Mouse (Mus musculus) thymus, postnatal 25 days (tissue): ENCODE measurements around the gene Npr3.

Experiments
- DNase-seq: peaks from one replicate; pipeline ENCODE4 v3.0.0; 2022

Gene Npr3

GRCm38 (mm10) chr15:11906571-11907531 is at the start of gene Npr3:
Gene Npr3 (minus strand): TSS chr15:11907287.
- no peak for DNase-seq

- no peak for DNase-seq
Measured at GRCm38 (mm10) chr15:11956129-11956528, 49.0 kb upstream of the Npr3 start.

DNA sequence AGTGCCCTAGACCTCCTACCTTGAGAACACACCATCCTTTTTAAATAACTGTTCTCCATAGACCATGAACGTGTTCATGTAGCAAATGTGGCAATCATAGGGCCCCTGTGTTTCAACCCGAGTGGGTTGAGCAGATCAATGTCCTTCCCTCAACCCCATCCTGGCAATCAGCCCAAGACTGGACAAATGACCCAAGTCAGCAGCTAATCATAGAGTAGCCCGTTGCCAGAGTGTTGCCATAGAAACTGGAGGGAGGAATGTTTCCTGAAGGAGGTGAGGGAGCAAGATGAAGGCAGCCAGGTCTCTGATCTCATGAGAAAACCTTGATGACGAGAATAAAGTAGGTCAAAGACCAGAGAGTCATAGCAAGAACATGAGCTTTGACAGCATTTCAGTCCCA is 47.1 kb upstream of the Npr3 start:
- no peak for DNase-seq

DNA sequence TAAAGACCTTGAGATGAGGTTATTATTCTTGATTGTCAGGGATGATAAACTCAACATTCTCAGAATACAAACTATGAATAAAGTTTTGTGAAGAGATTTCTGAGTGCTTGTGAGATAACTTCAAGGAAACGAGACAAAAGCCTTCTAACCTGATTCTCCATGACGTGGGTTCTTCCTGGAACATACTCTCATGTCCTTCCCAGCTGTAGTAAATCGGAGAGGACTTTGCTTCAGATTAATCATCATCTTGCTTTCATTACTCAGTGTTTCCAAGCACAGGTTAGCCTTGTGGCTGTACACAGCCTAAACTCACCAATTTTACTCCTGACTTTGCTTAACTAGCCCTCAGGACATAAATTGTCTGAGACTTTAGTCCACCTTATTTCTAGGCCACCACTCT is 45.1 kb upstream of the Npr3 start:
- no peak for DNase-seq

DNA sequence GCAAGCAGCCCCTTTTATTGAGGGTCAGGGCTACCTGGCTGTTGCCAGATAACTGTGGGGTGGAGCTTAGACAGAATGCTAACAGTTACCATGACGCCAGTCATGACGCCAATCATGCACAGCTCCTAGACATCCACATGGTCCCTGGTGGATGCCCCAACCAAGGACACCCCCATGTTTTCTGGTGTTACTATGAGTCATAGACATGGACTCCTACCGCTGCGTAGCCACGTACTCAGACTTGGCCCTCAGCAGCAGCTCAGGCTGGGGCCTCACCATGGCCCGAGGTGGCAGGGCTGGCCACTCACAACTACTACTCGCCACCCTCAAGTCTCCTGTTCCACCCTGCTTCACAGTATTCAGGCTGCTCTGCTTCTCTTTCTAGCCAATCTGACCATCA is 44.1 kb upstream of the Npr3 start:
- DNase-seq = no peak

DNA sequence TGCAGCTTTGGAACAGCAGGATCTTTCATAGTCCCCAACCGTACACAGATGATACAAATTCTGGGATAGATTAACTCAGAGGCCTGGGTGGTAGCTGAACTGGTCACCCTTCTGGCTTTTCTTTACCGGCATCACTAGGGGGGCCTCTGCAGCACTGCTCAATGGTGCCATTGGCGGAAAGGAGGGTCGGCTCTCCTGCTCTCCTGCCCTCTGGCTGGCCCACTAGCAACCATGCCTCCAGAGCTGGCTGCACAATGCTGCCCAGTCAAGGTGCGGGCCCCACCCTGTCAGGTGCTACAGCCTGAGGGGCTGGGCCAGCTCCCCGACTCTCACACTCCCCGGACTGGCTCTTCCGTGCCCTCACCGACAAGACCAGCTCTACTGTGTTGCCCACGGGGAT is 43.1 kb upstream of the Npr3 start:
- no peak for DNase-seq

GRCm38 (mm10) chr15:11949490-11949889 is 42.4 kb upstream of the Npr3 start:
- DNase-seq = no peak

- no peak for DNase-seq
Measured at GRCm38 (mm10) chr15:11940855-11941254, 33.8 kb upstream of the Npr3 start.

GRCm38 (mm10) chr15:11927742-11928141 is 20.7 kb upstream of the Npr3 start:
- no peak for DNase-seq

DNA sequence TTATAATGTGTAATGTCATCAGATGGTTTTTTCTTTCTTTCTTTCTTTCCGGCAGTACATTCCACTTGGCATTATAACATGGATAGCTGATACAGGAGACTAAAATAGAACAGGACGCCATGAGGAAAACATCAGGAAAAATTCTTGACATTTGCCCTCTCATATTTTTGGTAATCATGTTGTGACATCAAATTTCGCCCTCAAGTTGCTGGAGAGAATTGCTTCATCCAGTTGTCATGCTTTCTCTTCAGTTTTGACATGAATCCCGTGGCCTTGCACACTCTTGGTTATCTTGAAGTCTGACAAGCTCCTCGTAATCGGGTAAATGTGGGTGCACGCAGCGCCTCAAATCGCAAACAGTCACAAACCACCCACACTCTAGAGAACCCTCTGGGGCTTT is 7.0 kb upstream of the Npr3 start:
- no peak for DNase-seq

DNA sequence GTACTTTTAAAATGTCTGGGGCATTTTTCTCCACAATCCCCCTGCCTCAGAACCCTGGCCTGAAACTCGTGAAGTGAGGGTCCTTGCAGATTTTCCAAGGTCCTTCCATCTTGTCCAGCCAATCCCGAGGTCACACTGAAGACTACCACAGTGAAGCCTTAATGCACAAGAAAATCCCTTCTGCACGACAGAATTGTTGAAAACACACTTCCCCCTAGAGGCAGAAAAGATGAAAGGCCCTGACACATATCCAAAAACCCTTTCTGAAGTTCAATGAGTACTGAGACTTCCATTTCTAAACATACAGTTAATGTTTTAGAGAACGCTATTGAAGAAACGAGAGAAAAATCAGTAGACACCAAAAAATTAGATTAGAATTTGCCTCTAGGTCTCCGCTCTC is 2.8 kb upstream of the Npr3 start:
- no peak for DNase-seq

- DNase-seq = no peak
Measured at GRCm38 (mm10) chr15:11908166-11908565, 1.1 kb upstream of the Npr3 start.

- DNase-seq = no peak
Measured at GRCm38 (mm10) chr15:11906021-11906570, 991 bp downstream of the Npr3 start.

DNA sequence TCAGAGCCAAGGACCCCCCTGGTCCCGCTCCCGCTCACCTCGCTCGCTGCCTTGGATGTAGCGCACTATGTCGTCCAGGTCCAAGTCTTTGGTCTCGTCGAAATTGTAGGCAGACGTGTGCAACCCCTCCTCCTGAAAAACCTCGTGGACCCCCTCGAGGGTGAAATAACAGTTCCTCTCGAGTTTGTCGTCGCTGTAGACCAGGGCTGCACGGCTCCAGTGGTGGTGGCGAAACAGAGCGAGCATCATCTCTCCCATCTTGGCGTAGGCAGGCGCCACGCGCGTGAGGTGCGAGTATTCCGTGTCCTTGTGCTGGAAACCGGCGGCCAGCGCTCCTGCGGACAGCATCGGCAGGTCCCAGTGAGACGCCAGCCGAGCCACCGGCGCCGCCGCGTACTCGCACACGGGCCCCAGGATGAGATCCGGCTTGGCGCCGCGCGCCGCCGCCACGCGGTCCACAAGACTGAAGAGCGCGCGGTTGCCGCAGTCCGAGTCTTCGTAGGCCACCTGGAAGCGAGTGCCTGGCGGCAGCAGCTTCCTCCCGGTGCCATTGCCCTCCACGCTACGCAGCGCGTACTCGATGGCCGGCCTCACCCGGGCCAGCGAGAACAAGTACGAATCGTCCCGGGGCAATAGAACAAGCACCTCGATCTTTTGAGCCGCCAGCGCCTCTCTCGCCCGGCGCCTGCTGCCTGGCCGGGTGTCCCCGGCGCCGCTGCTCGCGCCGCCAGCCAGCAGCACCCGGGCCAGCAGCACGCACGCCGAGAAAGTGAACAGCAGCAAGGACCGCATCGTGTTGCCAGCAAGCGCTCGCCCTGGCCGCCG is 2.0 kb downstream of the Npr3 start:
- no peak for DNase-seq

DNA sequence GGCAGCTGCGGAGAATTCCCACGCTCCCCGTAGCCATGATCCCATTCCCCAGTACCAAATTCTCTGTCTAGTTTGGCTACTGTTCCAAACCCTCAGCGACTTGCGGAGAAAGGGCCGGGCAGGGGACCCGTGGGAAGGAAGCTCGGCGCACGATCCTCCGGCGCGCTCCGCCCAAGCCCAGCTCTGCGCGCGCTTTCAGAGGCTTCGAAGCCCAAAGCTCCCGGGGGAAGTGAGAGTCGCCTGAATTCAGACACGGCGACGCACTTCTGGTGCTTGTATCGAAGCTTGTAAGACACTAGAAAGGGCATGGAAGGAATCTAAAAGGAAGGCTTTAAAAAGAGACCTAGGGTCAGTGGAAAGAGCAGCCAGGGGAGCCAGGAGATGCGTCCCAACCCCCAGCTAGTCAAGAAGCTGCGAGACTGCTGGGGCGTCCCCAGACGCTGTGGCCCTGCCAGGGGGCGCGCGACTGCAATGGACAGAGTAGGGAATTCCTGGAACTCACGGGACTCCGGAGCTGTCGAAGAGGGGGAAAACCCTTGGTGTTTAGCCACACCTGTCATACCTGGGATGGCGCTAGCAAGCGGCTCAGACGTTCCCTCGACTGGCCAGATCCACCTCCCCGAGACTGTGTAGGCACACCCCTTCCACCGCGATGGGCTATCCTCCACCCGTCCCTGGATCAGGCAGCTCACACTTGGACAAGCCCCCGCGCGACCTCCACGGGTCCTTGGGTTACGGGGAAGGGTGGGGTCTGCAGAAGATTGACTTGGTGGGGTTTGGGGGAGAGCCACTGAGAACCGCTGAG is 2.8 kb downstream of the Npr3 start:
- DNase-seq = no peak

DNA sequence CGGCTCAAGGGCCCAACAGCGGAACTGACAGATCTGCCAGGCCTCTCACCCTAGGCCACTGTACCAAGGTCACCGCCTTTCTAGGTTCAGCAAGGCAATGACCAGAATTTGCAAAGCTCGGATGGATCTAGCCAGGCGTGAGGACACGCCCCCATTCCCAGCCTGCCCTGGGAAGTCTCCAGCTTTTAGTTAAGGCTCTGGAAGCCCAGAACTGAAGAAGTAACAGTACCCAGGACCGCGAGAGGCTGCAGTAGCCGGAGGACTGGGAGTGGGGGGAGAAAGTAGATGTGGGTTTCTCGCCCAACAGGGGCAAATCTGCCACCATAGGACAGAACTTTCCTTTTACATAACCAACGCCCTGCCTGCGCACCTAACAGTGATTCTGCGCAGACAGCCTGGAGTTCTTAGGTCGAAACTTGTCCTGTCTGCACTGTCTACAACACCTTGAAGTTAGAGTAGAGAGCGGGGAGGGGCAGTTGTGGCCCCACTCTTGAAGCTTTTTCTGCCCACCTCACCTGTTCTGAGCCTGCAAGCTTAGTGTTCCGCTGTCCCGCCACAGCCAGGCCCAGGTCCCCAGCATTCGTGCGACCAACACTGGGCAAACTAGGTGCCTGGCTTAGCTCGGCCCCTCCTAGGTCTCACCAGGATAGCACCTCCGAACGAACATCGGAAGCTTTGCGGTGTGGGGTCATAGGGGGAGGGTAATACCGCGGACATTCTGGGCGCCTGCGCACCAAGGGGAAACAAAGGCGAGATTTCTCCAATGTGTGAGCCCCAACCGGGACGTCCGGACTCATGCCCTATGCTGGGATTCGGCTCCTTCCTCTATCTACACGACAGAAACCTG is 3.7 kb downstream of the Npr3 start:
- DNase-seq = no peak

DNA sequence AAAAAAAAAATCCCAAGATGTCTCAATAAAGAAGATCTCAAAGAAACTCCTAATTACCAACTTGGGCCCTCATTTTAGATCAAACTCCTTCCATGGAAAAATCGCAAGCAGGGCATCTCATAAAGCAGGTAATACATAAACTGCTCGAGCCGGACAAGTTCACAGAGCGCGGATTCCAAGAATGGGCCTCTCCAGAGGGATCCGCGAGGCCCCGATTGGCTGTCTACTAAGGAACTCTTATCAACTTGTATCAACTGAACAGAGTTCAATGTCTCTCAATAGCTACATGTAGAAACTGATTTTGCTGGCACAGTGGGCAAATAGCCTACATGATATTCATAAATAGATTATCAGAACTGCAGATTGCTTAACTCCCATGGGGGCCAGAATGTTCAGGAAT is 9.5 kb downstream of the Npr3 start:
- DNase-seq = no peak

DNA sequence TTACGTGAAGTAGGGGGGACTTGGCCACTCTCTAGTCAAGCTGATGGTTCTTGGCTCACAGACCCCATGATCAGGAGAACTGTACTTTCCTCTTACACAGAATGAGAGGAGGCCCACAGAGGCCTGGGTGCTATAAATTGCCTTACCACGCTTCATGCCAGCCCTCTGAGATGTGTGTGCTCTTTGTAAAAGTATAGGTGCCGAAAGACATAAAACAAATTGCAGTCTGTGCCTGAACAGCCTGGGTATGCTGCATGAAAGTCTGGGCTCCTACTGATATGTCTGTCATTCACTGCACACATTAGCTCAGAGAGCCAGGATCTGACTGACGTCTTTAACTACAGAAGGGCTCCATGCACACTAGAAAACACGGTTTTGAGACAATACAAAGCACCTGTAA is 9.9 kb downstream of the Npr3 start:
- DNase-seq = no peak

DNA sequence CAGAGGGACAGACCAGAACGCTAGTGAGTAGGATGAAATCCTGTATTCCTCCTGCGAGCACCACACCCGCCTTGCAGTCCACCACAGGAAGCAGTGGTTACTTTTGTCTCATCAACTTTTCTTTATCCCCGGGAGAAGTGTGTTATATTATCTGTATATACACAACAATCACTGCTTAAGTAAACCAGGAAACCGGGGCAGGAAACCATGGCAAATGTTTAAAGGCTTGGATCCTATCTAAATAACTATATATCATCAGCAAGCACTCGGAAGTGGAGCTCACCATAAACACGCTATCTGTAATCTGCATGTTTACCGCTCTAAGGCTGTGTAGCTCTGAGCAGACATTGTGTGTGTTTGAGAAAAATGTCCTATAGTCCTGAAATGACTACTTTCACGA is 13.1 kb downstream of the Npr3 start:
- DNase-seq = no peak

DNA sequence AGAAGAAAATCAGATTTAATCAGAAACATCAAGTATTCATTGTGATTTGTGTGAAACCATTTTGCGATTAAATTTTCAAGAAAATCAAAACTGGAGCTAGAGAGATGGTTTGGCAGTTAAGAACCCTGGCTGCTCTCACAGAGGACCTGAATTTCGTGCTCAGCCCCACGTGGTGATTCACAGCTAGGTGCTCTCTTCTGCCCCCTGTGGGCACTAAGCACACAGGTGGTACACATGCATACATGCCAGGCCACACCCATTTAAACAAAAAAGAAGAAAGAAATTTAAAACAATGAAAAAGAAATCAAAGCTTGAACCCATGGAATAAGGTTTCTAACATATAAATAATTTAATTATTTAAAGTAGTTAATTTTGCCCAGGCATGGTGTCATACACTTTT is 15.7 kb downstream of the Npr3 start:
- no peak for DNase-seq

GRCm38 (mm10) chr15:11882508-11883205 is 24.4 kb downstream of the Npr3 start:
- no peak for DNase-seq
